Mouse (Mus musculus) MEL (cell line): ENCODE results near the gene Ppm1m.
A peak's percentile ranks its signal among the peaks of the same experiment; 100 is the strongest.

ENCODE experiments used
- CHD2 ChIP-seq: IDR thresholded peaks from 2 replicates; pipeline ENCODE4 v1.6.1; 2011; ENCODE audit warnings: low read length, improper control_type of control experiment
- CTCF ChIP-seq, 3 experiments: IDR thresholded peaks in 2 of 3; conservative IDR thresholded peaks in 1 of 3; 2 replicates each; pipeline ENCODE4 v1.5.1; 2011 to 2012; ENCODE audit warnings: low read length in 3 of 3, low read depth in 2 of 3, mild to moderate bottlenecking in 2 of 3, improper control_type of control experiment in 1 of 3, inconsistent platforms in 1 of 3, mixed read lengths in 1 of 3, moderate library complexity in 1 of 3; ENCODE audit not compliant: control insufficient read depth in 1 of 3, insufficient read depth in 1 of 3, poor library complexity in 1 of 3, severe bottlenecking in 1 of 3
- ELF1 ChIP-seq: IDR thresholded peaks from 2 replicates; pipeline ENCODE4 v1.6.1; 2014; ENCODE audit warnings: low read depth, mild to moderate bottlenecking, inconsistent platforms, low read length, improper control_type of control experiment, moderate library complexity
- EP300 ChIP-seq, 2 experiments: IDR thresholded peaks; 2 replicates each; pipeline ENCODE4 v1.6.1; 2011; ENCODE audit warnings: improper control_type of control experiment in 2 of 2, low read length in 2 of 2, low read depth in 1 of 2, mild to moderate bottlenecking in 1 of 2
- GATA1 ChIP-seq: IDR thresholded peaks from 2 replicates; pipeline ENCODE4 v1.6.1; 2011; ENCODE audit warnings: low read depth, low read length, improper control_type of control experiment
- HCFC1 ChIP-seq: IDR thresholded peaks from 2 replicates; pipeline ENCODE4 v1.6.1; 2012; ENCODE audit warnings: low read depth, mild to moderate bottlenecking, inconsistent platforms, low read length, improper control_type of control experiment, moderate library complexity
- MAX ChIP-seq: IDR thresholded peaks from 2 replicates; pipeline ENCODE4 v1.6.1; 2011; ENCODE audit warnings: low read length, improper control_type of control experiment
- POLR2AphosphoS2 ChIP-seq: IDR thresholded peaks from 2 replicates; pipeline ENCODE4 v1.6.1; 2011; ENCODE audit warnings: low read length, improper control_type of control experiment
- POLR2AphosphoS5 ChIP-seq: IDR thresholded peaks from 2 replicates; pipeline ENCODE4 v1.6.1; 2012; ENCODE audit warnings: low read depth, borderline replicate concordance, mild to moderate bottlenecking, inconsistent platforms, low read length, moderate library complexity, mixed read lengths
- SIN3A ChIP-seq: IDR thresholded peaks from 2 replicates; pipeline ENCODE4 v1.6.1; 2012; ENCODE audit warnings: low read length, improper control_type of control experiment, inconsistent platforms
- USF1 ChIP-seq: IDR thresholded peaks from 2 replicates; pipeline ENCODE4 v1.6.1; 2014; ENCODE audit warnings: low read depth, mild to moderate bottlenecking, inconsistent platforms, low read length, improper control_type of control experiment, moderate library complexity
- ZNF384 ChIP-seq: IDR thresholded peaks from 2 replicates; pipeline ENCODE4 v1.6.1; 2012; ENCODE audit warnings: low read depth, mild to moderate bottlenecking, inconsistent platforms, low read length, improper control_type of control experiment

DNA sequence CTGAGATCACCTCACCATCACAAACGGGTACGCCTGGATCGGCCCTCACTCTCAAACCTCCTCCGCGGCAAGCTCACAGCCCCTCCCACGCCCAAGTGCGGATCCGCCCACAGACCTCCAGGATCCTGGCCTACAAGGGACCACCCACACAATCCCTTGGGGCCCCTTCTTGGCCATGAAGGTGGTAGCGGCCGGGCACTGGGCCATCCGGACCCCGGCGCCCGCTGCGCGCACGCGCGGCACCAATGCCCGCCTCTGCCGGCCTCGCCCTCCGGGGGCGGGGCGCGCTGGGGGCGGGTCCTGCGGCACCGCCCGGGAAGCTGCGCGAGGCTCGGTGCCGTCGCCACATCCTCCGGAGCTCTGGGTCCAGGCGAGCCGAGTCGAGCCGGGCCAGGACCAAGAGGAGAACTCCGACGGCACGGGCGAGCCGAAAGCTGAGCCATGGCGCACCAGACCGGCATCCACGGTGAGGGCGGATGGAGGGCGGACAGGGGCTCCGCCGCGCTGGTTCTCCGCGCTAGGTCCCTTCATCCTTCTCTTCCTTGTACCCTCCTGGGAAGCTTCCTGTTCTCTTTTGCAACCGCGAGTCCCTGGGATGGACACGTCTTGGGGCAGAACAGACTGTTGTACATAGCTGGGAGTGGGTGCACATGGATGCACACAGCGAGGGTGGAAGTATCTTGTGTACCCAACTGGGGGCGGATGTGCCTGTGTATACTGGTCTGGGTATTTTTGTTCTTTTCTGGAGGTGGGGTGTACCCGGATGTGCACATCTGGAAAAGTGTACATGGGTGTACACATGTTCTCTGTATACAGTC lies 3.5 kb upstream of the Ppm1m start, which contains the start of gene Twf2:
- peak; percentile 67 for TF ChIP-seq POLR2AphosphoS2
- TF ChIP-seq CTCF (IDR thresholded peaks at IDR 0.05 in 2 of 3, conservative IDR thresholded peaks at IDR 0.05 in 1 of 3; ENCODE audit: control insufficient read depth in 1 of 3, insufficient read depth in 1 of 3, low read depth in 2 of 3, low read length in 3 of 3, poor library complexity in 1 of 3, severe bottlenecking in 1 of 3): no peak
- peak; percentile 32; the same call in 1 of the 2 replicates for TF ChIP-seq ELF1
- peak; percentile 67 for TF ChIP-seq HCFC1
- no peak for TF ChIP-seq ZNF384
- no peak for TF ChIP-seq GATA1
- TF ChIP-seq SIN3A: peak; percentile 48
- no peak for TF ChIP-seq EP300 (IDR thresholded peaks at IDR 0.05; ENCODE audit: low read depth in 1 of 2, low read length in 2 of 2)
- TF ChIP-seq MAX: no peak; the same call in 1 of the 2 replicates
- no peak for TF ChIP-seq USF1
- TF ChIP-seq POLR2AphosphoS5: no peak
- no peak for TF ChIP-seq CHD2
